In genomic region chr11:112926330-112927025, GRCm38 (mm10) we compare ENCODE assay signal across 11 mouse cellular contexts.
DNase-seq lines count a peak whose midpoint lies in the region; ATAC-seq and TF ChIP-seq lines count a peak whose summit lies in the region.
"Had no signal": no experiment of that assay in that cellular context is flagged by ENCODE, and none has a peak within 500 bp of the region (broad histone marks: within the 10 kb centered on the region; RNA-seq: fewer than 3 reads in every experiment).

No protein-coding gene starts in this region.

- peaks cover 3% of the 10 kb centered on the region; the same call in 1 of the 2 replicates for H3K27me3 ChIP-seq in liver, adult 2 months (ENCODE audit: control insufficient read depth, insufficient read depth, low read length)
- H3K27me3 ChIP-seq in liver, embryonic 11.5 days (replicated peaks; ENCODE audit: control insufficient read depth, insufficient read depth, low read length): no peaks in the 10 kb centered on the region
- H3K27me3 ChIP-seq: limb, embryonic 13.5 days; Patski had no signal

- no peak for ATAC-seq in liver, embryonic 11.5 days (replicated peaks; ENCODE audit: low FRiP score)
- no peak for ATAC-seq in monocyte, adult 5-6 weeks (replicated peaks; ENCODE audit: insufficient number of reproducible peaks, low FRiP score, low TSS enrichment, poor library complexity, severe bottlenecking)
- ATAC-seq: Patski had no signal

- no peaks in the 10 kb centered on the region for H3K79me2 ChIP-seq in liver, adult 2 months (ENCODE audit: control insufficient read depth, insufficient read depth, low read length)

- no peak for TF ChIP-seq CTCF in liver, adult 2 months (IDR thresholded peaks at IDR 0.05; ENCODE audit: low read depth, low read length)

- WGBS in liver, adult 2 months: 33% methylated on average over 19 of the region's 19 CpGs
- WGBS in liver, embryonic 11.5 days: 73% methylated on average over 19 of the region's 19 CpGs

- no peak overlapping the region for H3K9ac ChIP-seq in liver, adult 2 months (ENCODE audit: low read depth, low read length)
- no peak overlapping the region for H3K9ac ChIP-seq in liver, embryonic 11.5 days (ENCODE audit: low read depth, low read length)
- H3K9ac ChIP-seq: limb, embryonic 13.5 days had no signal

- H3K4me3 ChIP-seq in liver, adult 2 months (ENCODE audit: insufficient read depth, low read depth, low read length): no peak overlapping the region
- no peak overlapping the region for H3K4me3 ChIP-seq in liver, embryonic 11.5 days (ENCODE audit: low read depth, low read length)
- H3K4me3 ChIP-seq: erythroblast, embryonic 14.5 days; limb, embryonic 13.5 days had no signal

- H3K4me2 ChIP-seq in liver, embryonic 11.5 days: no peak overlapping the region
- H3K4me2 ChIP-seq: limb, embryonic 13.5 days had no signal

- H3K9me3 ChIP-seq in liver, embryonic 11.5 days (ENCODE audit: control insufficient read depth, low read length): no peaks in the 10 kb centered on the region
- H3K9me3 ChIP-seq: limb, embryonic 13.5 days had no signal

- H3K4me1 ChIP-seq in liver, adult 2 months (ENCODE audit: control insufficient read depth, insufficient read depth, low read length): no peaks in the 10 kb centered on the region
- H3K4me1 ChIP-seq in liver, embryonic 11.5 days (replicated peaks; ENCODE audit: control insufficient read depth, insufficient read depth, low read length): no peaks in the 10 kb centered on the region

- H3K36me3 ChIP-seq in liver, adult 2 months (ENCODE audit: control insufficient read depth, insufficient read depth, low read length): no peaks in the 10 kb centered on the region
- H3K36me3 ChIP-seq in liver, embryonic 11.5 days (ENCODE audit: control insufficient read depth, insufficient read depth, low read length): no peaks in the 10 kb centered on the region
- H3K36me3 ChIP-seq: limb, embryonic 13.5 days had no signal

- peak; percentile 93 for DNase-seq in liver, adult 2 months (ENCODE audit: extremely low read depth, low read depth, low spot score)
- no peak for DNase-seq in liver, embryonic 11.5 days (ENCODE audit: low spot score)
- peak; percentile 16 for DNase-seq in cerebellum, adult 11-12 months
- DNase-seq in gastrocnemius, postnatal 4 days (ENCODE audit: low spot score in 2 of 2): peak; percentile 29 to 57
- peak; percentile 44 to 48 for DNase-seq in layer of hippocampus, postnatal 36 days
- no peak for DNase-seq in spleen, postnatal 14 days (ENCODE audit: low spot score in 2 of 2)
- DNase-seq in B cell, adult 2 months: no peak

- no peak overlapping the region for H3K27ac ChIP-seq in liver, adult 2 months (replicated peaks; ENCODE audit: insufficient read depth, low read depth, low read length)
- H3K27ac ChIP-seq in liver, embryonic 11.5 days (ENCODE audit: low read depth, low read length): no peak overlapping the region

- TF ChIP-seq POLR2A in liver, adult 2 months (IDR thresholded peaks at IDR 0.05; ENCODE audit: extremely low read depth, insufficient read depth, low read length): no peak

Comparison
In these comparisons a context has a peak if more than half of its experiments do, and no peak if none do; other contexts are left out.
1. DNase-seq: peak in liver, adult 2 months (single experiment), cerebellum, adult 11-12 months (single experiment), gastrocnemius, postnatal 4 days (2 of 2) and layer of hippocampus, postnatal 36 days (2 of 2); none in liver, embryonic 11.5 days (single experiment), spleen, postnatal 14 days (0 of 2) and B cell, adult 2 months (0 of 2).